Mouse (Mus musculus): ENCODE data around the gene Gm136. TPM values are rescaled to one million over a fixed set of nuclear protein-coding genes. Genes with fewer than 3 reads are reported as not detected.

Gm136 gene
- total and polyA plus RNA-seq, 2 experiments from 2014 or later = 0.23 TPM; not detected in 1

GRCm38 (mm10) chr4:34708127-34708526 lies 47.9 kb downstream of the Gm136 start:
- H3K27me3 ChIP-seq (ENCODE audit: insufficient read depth, low read length) = no peaks in the 10 kb centered on the region
- no peak for DNase-seq
- TF ChIP-seq CTCF (IDR thresholded peaks at IDR 0.05; ENCODE audit: low read depth) = no peak
- ATAC-seq = no peak
- H3K36me3 ChIP-seq (ENCODE audit: insufficient read depth) = no peaks in the 10 kb centered on the region
- no peaks in the 10 kb centered on the region for H3K4me1 ChIP-seq (ENCODE audit: insufficient read depth)
- H3K4me3 ChIP-seq (ENCODE audit: low read depth, low read length) = no peak overlapping the region
- H3K4me2 ChIP-seq (ENCODE audit: low read depth) = no peak overlapping the region
- no peaks in the 10 kb centered on the region for H3K9me3 ChIP-seq (ENCODE audit: low read length)
- no peak overlapping the region for H3K27ac ChIP-seq (ENCODE audit: low read depth, low read length)
- H3K9ac ChIP-seq = no peak overlapping the region
- WGBS = 77% methylated on average over 3 of the region's 3 CpGs

GRCm38 (mm10) chr4:34707248-34707647 lies 48.8 kb downstream of the Gm136 start:
- Histone ChIP-seq H3K9ac (no peak overlapping the region), H3K9me3 (ENCODE audit: low read length) (no peaks in the 10 kb centered on the region), H3K4me2 (ENCODE audit: low read depth) (no peak overlapping the region), H3K4me3 (ENCODE audit: low read depth, low read length) (no peak overlapping the region), H3K36me3 (ENCODE audit: insufficient read depth) (no peaks in the 10 kb centered on the region), H3K4me1 (ENCODE audit: insufficient read depth) (no peaks in the 10 kb centered on the region), H3K27me3 (ENCODE audit: insufficient read depth, low read length) (no peaks in the 10 kb centered on the region), H3K27ac (ENCODE audit: low read depth, low read length) (no peak overlapping the region)
- ATAC-seq (no peak), DNase-seq (no peak)
- 76% methylated on average over 3 of the region's 3 CpGs for WGBS
- TF ChIP-seq CTCF (IDR thresholded peaks at IDR 0.05; ENCODE audit: low read depth) = no peak

- H3K4me1 ChIP-seq (ENCODE audit: insufficient read depth) = no peaks in the 10 kb centered on the region
- no peak overlapping the region for H3K4me2 ChIP-seq (ENCODE audit: low read depth)
- 68% methylated on average over 4 of the region's 4 CpGs for WGBS
- H3K36me3 ChIP-seq (ENCODE audit: insufficient read depth) = no peaks in the 10 kb centered on the region
- H3K9ac ChIP-seq = no peak overlapping the region
- H3K9me3 ChIP-seq (ENCODE audit: low read length) = no peaks in the 10 kb centered on the region
- ATAC-seq = no peak
- no peak overlapping the region for H3K27ac ChIP-seq (ENCODE audit: low read depth, low read length)
- no peak overlapping the region for H3K4me3 ChIP-seq (ENCODE audit: low read depth, low read length)
- H3K27me3 ChIP-seq (ENCODE audit: insufficient read depth, low read length) = no peaks in the 10 kb centered on the region
- no peak for DNase-seq
- TF ChIP-seq CTCF (IDR thresholded peaks at IDR 0.05; ENCODE audit: low read depth) = no peak
Measured at GRCm38 (mm10) chr4:34703029-34703428, 53.0 kb downstream of the Gm136 start.

GRCm38 (mm10) chr4:34702231-34702630 lies 53.8 kb downstream of the Gm136 start:
- no peak for ATAC-seq
- TF ChIP-seq CTCF (IDR thresholded peaks at IDR 0.05; ENCODE audit: low read depth) = no peak
- 97% methylated on average over 11 of the region's 11 CpGs for WGBS
- no peaks in the 10 kb centered on the region for H3K9me3 ChIP-seq (ENCODE audit: low read length)
- no peak overlapping the region for H3K27ac ChIP-seq (ENCODE audit: low read depth, low read length)
- no peaks in the 10 kb centered on the region for H3K4me1 ChIP-seq (ENCODE audit: insufficient read depth)
- no peak for DNase-seq
- H3K4me2 ChIP-seq (ENCODE audit: low read depth) = no peak overlapping the region
- no peaks in the 10 kb centered on the region for H3K27me3 ChIP-seq (ENCODE audit: insufficient read depth, low read length)
- no peaks in the 10 kb centered on the region for H3K36me3 ChIP-seq (ENCODE audit: insufficient read depth)
- no peak overlapping the region for H3K9ac ChIP-seq
- H3K4me3 ChIP-seq (ENCODE audit: low read depth, low read length) = no peak overlapping the region

GRCm38 (mm10) chr4:34701528-34701927 lies 54.5 kb downstream of the Gm136 start:
- no peaks in the 10 kb centered on the region for H3K4me1 ChIP-seq (ENCODE audit: insufficient read depth)
- no peak overlapping the region for H3K4me3 ChIP-seq (ENCODE audit: low read depth, low read length)
- no peaks in the 10 kb centered on the region for H3K36me3 ChIP-seq (ENCODE audit: insufficient read depth)
- H3K9me3 ChIP-seq (ENCODE audit: low read length) = no peaks in the 10 kb centered on the region
- no peaks in the 10 kb centered on the region for H3K27me3 ChIP-seq (ENCODE audit: insufficient read depth, low read length)
- H3K27ac ChIP-seq (ENCODE audit: low read depth, low read length) = no peak overlapping the region
- H3K4me2 ChIP-seq (ENCODE audit: low read depth) = no peak overlapping the region
- ATAC-seq (peak; percentile 32; the same call in 1 of the 2 replicates), DNase-seq (peak; percentile 18)
- H3K9ac ChIP-seq = no peak overlapping the region
- 37% methylated on average over 5 of the region's 5 CpGs for WGBS
- peak; percentile 53 for TF ChIP-seq CTCF (IDR thresholded peaks at IDR 0.05; ENCODE audit: low read depth)

Other genes with a start within 250 kb of the Gm136 start
- gene Akirin2, start 205.3 kb downstream of the Gm136 start, total RNA-seq (2014; rRNA removed) = 131 and 147 TPM in 2 replicates
- 79.9 and 94.6 TPM in 2 replicates for gene Akirin2, start 205.3 kb downstream of the Gm136 start, polyA plus RNA-seq (2015; fragmentation: Nextera tagmentation; extraction: Ambion mirVana)
- gene Orc3, start 141.3 kb downstream of the Gm136 start, total RNA-seq (2014; rRNA removed) = 82.4 and 88.0 TPM in 2 replicates
- gene Orc3, start 141.3 kb downstream of the Gm136 start, polyA plus RNA-seq (2015; fragmentation: Nextera tagmentation; extraction: Ambion mirVana) = 66.6 and 68.0 TPM in 2 replicates
- 28.7 and 30.5 TPM in 2 replicates for gene Rars2, start 141.3 kb downstream of the Gm136 start, total RNA-seq (2014; rRNA removed)
- gene Rars2, start 141.3 kb downstream of the Gm136 start, polyA plus RNA-seq (2015; fragmentation: Nextera tagmentation; extraction: Ambion mirVana) = 42.4 and 48.8 TPM in 2 replicates
- 34.0 and 35.9 TPM in 2 replicates for gene Slc35a1, start 68.8 kb downstream of the Gm136 start, total RNA-seq (2014; rRNA removed)
- gene Slc35a1, start 68.8 kb downstream of the Gm136 start, polyA plus RNA-seq (2015; fragmentation: Nextera tagmentation; extraction: Ambion mirVana) = 16.0 and 37.9 TPM in 2 replicates
- gene Cfap206, start 26.1 kb downstream of the Gm136 start, total RNA-seq (2014; rRNA removed) = 5.7 and 6.2 TPM in 2 replicates
- gene Cfap206, start 26.1 kb downstream of the Gm136 start, polyA plus RNA-seq (2015; fragmentation: Nextera tagmentation; extraction: Ambion mirVana) = 5.7 and 6.3 TPM in 2 replicates
- 28.0 and 30.7 TPM in 2 replicates for gene Smim8, start 22.2 kb upstream of the Gm136 start, total RNA-seq (2014; rRNA removed)
- gene Smim8, start 22.2 kb upstream of the Gm136 start, polyA plus RNA-seq (2015; fragmentation: Nextera tagmentation; extraction: Ambion mirVana) = 54.9 and 66.4 TPM in 2 replicates
- gene Zfp292, start 126.7 kb upstream of the Gm136 start, total RNA-seq (2014; rRNA removed) = 37.2 and 46.3 TPM in 2 replicates
- 12.0 and 16.7 TPM in 2 replicates for gene Zfp292, start 126.7 kb upstream of the Gm136 start, polyA plus RNA-seq (2015; fragmentation: Nextera tagmentation; extraction: Ambion mirVana)
- not detected in 2 replicates for gene Cga, start 137.5 kb upstream of the Gm136 start, total RNA-seq (2014; rRNA removed)
- gene Cga, start 137.5 kb upstream of the Gm136 start, polyA plus RNA-seq (2015; fragmentation: Nextera tagmentation; extraction: Ambion mirVana) = not detected in 2 replicates